Mouse (Mus musculus) testis, adult 2 months (tissue): ENCODE results near the gene Klrb1.

Source experiments
- CTCF ChIP-seq: fragments of 200-500 bp; IDR thresholded peaks from 2 replicates; pipeline ENCODE4 v1.5.1; 2012; ENCODE audit warnings: low read depth, mild to moderate bottlenecking, inconsistent platforms, low read length, moderate library complexity; ENCODE audit not compliant: control insufficient read depth, insufficient read depth, insufficient replicate concordance
- POLR2A ChIP-seq: fragments of 200-500 bp; IDR thresholded peaks from 2 replicates; pipeline ENCODE4 v1.6.1; 2012; ENCODE audit warnings: low read depth, mild to moderate bottlenecking, inconsistent platforms, low read length, moderate library complexity; ENCODE audit not compliant: control insufficient read depth

DNA sequence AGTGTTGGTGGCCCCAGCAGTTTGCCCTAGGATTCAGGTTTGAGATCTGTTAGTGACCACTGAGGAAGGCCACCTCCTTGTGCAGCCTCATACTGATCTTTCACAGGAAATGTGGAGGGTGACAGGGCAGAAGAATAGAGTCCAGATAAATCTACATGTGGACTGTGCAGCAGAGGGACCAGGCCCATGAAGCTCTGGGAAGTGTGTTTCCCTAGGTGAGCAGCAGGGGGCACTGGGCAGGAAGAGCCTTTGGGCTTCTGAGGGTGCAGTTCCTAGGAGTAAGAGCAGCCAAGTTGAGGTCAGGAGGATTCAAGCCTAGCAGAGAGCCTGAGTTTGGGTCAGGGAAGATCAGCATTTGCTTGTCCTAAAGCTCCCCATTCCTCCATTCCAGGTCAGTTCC, 13.2 kb upstream of the Klrb1 start:
- TF ChIP-seq CTCF = peak; percentile 28; the same call in 1 of the 2 replicates
- no peak for TF ChIP-seq POLR2A
